Mouse (Mus musculus) thymus, postnatal 25 days (tissue): ENCODE measurements around the gene Arhgap20.

Source experiments
- DNase-seq: peaks from one replicate; pipeline ENCODE4 v3.0.0; 2022

Gene Arhgap20

DNA sequence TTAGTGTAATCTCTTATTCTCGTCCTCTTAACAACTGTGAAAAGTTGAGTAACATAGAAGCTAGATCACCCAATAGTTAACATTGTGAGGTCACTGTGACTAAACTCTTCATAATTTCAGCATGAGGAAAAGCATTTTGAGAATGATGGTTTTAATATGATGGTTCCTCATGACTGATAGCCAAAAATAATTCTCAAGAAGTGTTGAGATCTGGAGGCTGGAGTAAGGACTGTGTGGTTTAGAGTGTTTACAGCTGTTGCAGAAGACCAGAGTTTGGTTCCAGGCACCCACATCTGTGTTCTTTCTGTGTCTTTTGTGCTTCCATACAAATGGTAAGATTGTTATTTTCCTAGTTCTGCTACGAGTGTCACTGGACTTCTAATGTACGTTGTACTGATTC, 42.1 kb downstream of the Arhgap20 start:
- DNase-seq: no peak

DNA sequence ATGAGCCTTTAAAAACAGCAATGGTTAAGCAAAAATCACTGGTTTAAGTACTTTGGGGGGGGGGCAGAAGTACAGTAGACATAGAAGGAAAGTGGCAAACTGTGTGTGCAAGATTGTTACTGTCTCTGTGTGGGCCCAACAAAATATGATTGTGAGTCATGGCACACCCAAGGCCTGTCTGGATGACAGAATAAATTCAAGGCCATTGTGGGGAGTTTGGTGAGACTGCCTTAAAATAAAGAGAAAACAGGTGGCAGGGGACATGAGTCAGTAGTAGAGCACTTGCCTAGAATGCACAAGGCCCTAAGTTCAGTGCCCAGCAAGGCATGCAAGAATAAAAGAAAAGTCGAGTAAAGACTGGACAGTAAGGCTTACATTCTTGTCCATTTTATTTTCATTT, 47.8 kb downstream of the Arhgap20 start:
- no peak for DNase-seq

DNA sequence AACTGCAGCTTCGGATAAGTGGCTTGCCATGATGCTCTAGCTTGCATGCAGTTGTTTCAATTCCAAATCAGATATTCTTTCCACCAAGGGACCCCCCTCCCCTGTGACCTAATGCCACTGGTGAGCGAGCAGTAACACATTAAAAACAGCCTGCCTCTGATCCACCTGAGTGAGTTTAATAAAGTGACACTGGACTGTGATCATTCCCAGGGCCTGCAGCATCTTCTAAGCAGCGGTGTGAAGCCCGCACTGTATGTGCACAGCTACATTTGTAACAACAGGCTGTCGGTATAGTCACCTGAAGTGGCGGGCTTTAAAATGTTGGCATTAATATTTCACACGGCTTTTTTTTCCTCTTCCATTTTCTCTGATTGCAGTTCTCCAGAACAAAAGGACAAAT, 59.4 kb downstream of the Arhgap20 start:
- DNase-seq: no peak

DNA sequence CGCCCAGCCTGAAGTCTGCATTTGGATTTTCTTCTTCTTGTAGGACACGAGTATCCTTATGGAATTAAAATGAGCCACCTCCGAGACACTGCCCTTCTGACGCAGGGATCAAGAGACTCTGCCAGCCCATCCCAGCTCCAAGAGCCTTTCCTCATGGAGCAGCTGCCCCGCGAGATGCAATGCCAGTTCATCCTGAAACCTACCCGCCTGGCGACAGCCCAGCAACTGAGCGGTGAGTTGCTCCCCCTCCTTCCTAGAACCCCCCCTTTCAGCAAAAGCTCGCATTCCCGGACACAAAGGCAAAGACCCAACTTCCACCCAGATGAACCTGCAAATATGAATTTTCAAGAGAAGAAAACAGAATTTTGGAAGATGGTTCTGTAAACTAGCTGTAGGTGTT, 66.5 kb downstream of the Arhgap20 start:
- DNase-seq: no peak

DNA sequence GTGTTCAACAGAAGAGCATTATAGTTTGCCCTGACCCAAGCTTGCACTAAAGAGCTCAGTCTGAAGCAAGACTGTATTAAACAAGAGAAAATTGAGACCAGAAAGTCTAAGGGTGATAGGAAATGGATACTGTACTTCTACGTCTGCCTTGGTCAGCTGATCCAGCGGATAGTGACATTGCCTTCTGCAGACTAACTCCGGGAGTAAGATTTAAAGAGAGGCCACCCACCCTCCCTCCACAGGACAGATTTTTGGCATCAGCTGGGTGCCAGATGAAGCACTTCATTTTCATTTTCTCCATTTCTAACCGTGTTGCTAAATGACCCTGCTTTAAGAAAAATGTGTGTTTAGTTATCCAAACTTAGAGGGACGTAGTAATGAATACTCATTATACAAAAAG, 67.2 kb downstream of the Arhgap20 start:
- DNase-seq: no peak

DNA sequence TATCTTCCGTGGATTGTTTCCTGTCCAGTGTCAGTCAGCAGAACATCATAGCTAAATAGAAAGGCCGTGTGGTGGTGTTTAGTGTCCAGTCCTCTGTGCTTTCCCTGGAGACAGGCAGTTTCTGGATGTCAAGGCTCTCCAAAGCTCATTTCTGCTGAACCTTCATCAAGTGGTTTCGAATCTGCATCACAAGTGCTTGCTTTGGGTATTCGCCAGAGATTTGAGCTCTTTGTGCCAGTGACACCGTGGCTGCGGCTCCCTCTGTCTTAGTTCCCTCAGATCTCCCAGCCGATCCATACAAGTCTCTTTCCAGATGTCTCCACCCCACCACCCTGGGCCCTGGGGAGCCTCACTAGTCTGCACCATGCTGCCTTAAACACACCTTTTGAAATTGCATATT, 72.6 kb downstream of the Arhgap20 start:
- no peak for DNase-seq

DNA sequence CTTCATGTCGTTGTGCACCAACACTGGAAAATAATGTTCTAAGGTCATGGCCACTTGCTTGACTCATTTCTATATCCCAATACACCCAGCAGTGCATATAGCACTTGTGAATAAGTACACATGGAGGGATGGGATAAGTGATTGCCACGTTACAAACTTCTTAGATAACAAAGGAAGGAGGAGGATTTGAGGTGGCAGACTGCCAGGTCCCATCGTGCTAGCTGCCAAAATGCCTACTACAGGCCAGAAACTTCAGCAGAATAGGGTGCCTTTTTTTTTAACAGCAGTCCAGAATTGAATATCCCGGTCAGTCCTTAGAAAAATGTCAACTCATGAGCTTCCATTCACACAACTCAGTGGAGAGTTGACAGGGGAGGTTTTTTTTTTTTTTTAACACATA, 78.1 kb downstream of the Arhgap20 start:
- DNase-seq: no peak

DNA sequence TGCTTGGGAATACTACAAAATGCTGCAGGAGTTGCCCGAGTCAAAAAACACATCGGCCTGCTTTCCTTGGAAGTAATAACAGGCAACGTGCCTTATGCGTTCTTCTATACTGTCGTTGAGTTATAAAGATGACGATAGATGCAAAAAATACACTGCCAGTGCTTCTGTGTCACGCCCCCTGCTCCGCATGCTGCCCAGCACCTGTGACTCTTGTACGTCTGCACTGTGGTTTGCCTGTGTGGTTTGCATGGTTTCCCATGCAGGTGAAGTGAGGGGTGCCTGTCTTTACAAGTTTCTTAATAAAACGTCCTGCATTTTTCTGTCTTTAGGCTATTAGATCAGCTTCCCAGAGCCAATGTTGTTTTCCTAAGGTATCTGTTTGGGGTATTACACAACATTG, 80.7 kb downstream of the Arhgap20 start:
- DNase-seq: peak; percentile 79

DNA sequence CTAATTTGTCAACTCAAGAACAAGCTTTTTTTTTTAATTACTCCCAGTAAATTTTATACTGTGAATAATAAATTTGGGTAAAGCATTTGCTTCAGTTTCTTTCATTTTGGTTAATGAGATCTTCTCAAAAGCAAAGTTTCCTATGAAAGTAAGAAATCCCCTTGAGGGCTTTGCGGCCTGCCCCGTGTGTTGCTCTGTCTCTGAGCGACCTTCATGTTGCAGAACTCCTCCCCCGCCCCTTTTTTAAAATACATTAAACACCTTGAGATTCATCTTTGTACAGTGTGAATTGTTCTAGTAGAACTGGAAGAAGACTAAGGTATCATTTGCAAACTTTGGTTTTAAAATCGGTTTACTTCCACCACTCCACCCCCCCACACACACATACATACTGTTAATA, 88.6 kb downstream of the Arhgap20 start:
- no peak for DNase-seq

DNA sequence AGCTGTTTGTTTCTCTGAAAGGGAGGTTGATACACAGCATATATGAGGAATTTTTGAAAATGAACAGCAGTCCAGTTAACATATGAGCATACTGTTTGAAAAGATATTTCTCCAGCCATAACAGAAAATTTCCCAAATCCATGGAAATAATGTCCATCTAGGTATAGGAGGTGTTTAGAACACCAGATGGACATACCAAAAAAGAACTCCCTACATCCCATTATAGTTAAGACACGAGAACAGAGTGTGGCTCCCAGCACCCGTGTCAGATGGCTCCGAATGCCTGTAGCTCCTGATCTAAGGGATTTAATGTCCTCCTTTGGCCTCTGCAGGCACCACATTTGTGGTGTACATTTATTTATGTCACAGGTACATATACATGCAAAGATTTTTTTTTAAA, 99.1 kb downstream of the Arhgap20 start:
- DNase-seq: no peak

DNA sequence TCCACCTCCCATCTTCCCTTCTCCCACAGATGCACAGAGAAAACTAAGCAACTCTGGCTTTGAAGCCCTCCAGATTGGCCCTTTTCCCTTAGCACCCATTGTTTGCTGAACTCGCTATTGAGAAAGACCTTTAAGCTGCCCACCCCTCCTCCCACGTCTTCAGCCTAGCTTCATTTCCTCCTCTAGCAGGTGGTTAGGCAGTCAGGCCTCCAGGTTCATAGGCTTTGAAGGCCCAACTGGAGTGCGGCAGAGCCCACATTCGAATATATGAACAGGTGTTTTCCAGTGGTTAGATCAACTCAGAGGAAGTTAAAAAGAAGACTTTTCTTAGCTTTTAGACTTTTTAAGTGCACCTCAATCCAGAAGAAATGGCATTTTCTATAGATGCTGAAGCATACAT, 101.5 kb downstream of the Arhgap20 start:
- DNase-seq: peak; percentile 74

DNA sequence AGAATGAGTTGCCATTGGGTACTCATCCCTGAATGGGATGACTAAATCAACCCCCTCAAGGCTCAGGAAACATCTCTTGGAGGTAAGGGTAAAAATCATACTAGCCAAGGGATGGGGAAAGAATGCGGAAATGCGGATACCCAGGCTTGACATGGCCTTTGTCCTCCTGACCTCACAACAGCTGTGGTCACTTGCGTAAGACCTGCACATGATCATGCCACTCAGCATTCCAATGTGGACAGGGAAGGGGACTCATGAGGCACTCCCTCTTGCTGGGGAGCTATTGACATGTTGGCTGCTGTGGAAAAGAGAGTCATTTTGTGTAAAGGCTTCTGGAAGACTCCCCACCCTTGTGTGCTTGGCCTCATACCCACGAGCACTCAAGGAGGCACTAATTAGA, 103.9 kb downstream of the Arhgap20 start:
- DNase-seq: no peak

DNA sequence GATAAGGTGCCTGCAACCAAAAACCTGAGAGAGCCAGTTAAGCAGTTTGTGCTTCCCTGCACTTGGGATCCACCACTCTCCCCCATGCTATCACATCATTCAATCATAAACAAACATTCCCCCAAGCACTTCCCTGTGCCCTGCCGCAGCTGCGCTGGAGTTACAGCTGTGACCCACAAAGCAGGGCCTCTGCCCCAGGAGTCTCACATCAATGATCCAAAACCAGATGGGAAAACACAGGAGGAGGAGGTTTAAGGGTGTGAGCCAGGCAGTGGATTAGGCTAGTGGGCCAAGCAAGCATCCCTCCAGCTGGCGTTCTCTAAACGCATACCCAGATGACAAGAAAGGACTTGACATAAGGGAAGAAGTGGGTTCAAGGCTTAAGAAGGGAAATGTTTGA, 109.2 kb downstream of the Arhgap20 start:
- DNase-seq: no peak

DNA sequence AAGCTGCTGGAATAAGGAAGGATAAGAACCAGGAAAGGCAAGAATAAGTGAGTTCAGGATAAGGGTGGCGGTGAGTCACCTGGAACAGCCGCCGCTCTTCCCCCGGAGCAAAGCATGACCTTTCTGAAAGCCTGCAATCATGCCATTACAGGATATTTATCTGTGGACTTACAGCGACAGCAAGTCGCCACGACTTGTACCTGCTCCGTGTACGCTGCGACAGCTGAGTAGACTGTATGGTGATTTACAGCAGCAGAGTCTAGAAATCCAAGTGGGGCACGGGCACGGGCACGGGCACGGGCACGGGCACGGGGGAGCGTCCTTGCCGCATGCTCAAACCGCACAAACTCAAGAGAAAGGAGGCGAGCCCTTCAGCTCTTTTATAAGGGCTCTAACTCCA, 110.4 kb downstream of the Arhgap20 start:
- DNase-seq: no peak

DNA sequence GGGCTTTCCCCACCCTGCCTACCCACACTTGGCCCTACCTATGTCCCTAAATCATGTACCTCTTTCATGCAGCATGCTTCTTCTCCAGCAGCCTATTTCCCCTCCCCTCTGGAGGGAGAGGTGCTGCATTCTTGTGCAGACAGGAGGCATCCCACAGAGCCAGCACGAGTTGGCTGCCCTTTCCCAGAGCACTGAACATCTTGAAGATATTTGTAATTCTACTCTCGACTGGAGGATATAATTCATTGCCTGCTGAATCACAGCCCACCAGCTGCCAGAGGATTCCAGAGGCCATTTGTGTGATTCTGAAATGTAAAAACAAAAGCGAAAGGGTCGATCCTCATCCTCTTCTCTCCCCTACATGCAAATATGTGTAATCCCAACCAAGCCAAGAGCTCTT, 116.2 kb downstream of the Arhgap20 start:
- no peak for DNase-seq

DNA sequence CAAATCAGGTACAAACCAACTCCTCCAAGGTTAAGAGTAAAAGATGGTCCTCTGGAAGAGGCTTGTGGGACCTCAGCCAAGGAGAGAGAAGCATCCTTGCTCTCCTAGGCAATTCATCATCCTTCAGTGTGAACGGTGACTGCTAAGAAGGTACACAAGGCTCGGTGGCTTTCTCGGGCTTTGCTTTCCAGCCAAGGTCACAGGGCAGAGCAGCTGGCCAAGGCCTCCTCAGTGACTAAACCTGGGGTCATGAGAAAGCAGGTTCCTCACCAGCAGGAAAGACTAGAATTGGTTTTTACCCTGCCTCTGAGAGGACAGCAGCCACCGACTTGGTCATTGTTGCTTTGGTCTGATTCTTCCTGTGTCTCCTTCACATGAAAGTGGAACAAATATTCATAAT, 116.7 kb downstream of the Arhgap20 start:
- no peak for DNase-seq

DNA sequence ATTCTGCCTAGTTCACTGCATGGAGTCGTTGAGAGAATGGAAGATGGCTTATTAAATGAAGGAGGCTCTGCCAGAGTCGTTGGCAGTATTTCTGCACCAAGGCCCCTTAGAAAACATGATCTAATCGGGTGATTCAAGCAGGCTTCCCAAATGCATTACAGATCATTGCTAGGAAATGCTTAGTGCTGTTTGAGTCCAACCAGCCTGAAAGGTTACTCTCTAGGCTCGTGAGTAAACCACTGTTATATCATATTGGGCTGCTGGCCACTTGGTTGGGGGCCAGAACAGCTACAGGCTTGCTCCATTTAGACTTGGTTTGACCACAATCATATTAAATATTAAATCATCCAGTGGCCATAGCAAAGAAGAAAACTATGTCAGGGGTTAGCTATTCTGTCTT, 118.2 kb downstream of the Arhgap20 start:
- no peak for DNase-seq

DNA sequence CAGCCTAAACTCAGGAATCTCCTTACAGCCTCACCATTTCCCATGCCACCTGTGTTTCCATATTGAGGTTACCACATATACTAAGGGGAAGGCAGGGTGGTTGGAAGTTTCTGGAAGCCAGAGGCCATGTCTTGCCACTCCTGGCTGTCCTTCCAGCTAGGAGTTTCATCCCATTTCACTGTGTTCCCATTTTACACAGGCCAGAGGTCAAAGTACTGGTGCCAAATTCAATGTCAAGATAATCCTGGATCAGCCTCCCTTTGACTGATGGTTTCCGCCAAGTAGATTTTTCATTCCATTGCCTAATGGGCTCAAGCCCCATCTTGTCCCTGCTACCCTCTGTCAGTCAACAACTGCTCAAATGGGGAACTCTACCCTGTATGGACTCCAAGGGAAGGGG, 127.8 kb downstream of the Arhgap20 start:
- DNase-seq: no peak
